Mouse (Mus musculus) liver, adult (tissue): ENCODE results near the gene Cox10.

Experiments used
- GATA4 ChIP-seq: IDR thresholded peaks from 2 replicates; pipeline ENCODE4 v1.6.1; 2014; ENCODE audit warnings: mild to moderate bottlenecking, low read length; ENCODE audit not compliant: insufficient replicate concordance

The Cox10 gene

DNA sequence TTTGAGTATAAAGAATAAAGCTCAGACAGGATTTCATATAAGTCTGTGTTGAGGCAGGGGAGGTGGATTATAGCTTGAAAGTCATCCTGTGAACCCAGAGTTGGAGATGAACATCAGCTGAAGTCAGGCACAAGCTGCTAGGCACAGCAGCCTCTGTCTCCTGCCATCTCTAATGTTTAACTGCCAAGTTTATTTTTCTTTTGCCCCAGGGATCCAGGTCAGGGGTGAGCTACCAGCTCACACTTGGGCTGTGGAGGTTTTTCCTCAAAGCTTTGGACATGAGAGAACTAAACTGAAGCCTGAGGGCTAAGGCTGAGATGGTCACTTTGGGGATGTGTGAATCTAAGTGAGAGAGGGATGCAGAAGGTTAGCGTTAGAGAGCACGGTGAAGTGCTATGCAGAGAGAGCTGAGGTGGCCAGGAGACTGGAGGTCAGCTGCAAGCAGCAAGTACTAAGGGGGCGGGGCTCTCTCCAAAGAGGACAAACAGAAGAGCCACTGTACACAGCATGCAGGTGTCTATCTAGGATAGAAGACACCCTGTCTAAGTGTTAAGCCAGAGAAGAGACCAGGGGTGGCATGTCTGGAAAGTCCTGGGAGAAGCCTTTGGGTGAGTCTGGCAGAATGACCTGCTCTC, 91.1 kb downstream of the Cox10 start:
- no peak for TF ChIP-seq GATA4

DNA sequence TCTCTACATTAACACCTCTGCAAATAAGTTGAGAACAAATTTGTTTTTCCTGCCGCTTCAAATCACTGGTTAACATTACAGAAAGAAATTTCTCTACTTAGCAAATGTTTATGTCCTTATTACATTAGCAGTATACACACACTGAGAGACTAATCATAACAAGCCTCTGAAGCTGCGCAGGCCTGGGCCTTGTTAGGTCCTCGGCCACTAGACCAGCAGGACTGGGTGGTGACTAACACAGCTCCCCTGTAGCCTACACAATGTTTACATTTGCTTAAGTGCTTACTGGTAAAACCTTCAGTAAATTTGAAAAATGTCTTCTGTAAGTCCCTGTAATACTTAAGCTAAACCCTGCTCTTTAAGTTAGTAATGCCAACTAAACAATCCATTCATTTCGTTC, 92.6 kb downstream of the Cox10 start:
- no peak for TF ChIP-seq GATA4

DNA sequence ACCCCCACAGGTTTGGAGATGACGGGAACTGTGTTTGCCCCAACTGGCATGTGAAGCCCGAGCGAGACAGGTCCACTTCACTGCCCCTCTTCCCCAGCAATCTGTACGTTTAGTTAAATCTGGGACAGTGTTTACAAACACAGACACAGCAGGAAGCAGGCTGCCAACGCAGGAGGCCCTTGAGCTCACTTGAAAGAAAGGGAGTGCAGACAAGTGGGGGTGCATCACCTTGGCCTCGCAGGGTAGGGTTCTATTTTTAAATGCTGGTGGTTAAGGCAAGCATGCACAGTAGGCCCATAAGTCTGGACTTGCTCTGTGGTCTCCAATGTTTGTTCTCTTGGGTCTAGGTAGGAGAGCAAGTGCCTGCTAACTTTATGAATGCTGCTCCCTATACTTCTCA, 93.8 kb downstream of the Cox10 start:
- TF ChIP-seq GATA4 = no peak

DNA sequence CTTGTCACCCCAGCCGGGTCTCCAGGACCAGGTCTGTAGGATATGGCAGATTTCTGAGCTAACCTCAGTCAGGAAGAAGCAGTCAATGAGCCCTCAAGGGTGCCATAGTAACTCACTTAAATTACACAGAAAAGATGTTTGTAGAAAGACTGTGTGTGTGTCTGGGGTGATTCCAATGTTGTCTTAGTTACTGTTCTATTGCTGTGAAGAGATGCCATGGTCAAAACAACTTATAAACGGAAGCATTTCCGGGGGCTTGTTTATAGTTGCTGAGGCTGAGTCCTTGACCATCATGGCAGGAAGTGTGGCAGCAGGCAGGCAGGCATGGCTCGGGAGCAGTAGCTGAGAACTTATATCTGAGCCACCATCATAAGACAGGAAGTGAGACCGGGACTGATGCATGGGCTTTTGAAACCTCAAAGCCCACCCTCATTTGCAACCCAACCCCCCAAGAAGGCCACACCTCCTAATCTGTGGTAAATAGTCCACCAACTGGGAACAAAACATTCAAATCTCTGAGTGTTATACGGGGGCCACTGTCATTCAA, 94.6 kb downstream of the Cox10 start:
- no peak for TF ChIP-seq GATA4

DNA sequence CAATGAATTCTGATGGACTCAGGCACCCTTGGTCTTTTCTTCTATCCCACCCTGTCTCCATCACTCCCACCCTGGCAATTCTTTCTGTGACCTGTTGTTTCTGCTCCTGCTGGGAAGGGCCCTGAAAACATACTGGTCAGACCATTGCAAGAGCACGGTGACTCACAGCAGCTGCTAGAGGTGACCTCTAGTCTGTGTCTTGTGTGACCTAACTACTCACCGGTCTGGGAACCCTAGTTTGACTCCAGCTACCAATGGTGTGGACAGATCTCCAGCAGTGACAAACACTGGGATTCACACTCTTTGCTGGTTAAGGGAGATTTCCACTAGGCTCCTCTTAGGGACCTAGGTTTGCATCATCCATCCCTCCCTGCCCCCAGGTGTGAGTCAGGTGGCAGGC, 101.5 kb downstream of the Cox10 start:
- no peak for TF ChIP-seq GATA4

DNA sequence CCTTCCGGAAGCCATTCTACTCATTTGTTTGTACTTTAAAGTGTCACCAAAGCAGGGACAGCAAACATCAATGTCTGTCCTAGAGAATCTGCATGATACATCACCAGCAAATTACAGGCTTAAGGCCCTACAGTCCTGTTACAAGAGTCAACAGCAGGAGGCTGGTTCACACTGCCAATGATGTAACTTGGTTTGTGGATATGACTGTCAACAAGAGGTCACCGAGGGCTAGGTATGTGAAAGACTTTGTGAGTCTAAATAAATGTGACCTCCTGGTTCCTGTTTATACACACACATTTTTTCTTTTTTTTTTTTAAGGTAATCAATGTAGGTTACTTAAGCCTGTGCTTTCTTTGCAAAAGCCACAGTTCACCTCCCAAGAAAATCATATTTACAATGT, 102.5 kb downstream of the Cox10 start:
- no peak for TF ChIP-seq GATA4

DNA sequence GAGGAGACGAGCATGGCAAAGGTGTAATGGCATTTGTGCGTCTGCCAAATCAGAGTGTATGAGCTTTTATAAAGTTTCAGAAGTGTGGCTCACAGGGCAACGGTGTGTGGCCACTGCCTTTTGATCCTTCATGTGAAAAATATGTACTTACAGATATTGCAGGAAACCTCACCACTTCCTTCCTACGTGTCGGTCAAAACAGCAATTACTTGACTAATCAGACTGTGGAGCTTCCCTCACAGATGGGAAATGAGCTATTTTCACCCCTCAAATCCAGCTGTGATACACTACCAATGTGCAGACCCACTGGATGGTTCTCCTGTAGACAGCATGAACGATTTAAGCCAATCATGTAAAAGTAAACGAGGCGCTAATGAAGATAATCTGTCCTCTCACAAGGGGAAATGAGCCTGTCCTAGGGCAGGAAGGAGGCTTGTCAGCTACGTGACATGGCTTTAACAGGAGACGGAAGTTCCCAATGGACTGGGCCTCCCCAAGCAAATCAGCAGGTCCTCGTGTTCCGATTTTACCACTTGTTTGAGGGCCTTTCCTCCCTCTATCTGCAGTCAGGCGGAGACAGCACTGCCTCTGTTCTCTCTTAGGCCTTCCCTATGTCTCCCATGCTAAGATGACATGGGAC, 103.9 kb downstream of the Cox10 start:
- peak; percentile 74; the same call in 1 of the 2 replicates for TF ChIP-seq GATA4

DNA sequence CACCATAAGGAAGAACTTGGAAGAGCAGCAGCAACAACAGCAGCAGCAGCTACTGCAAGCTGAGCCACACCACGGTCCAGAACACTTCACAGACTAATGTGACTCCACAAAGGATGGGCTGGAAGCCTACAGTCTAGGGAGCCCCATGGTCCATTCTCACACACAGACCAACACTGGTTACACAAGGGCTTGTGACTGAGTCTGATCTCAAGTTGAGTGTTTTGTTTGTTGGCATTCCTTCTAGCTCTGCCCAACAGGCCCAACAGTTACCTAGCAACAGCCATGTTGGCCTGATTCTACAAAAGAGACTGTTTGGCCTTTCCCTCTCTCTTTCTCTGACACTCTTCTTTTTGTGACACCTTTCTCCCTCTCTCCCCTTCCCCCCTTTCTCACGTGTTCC, 105.3 kb downstream of the Cox10 start:
- no peak for TF ChIP-seq GATA4

DNA sequence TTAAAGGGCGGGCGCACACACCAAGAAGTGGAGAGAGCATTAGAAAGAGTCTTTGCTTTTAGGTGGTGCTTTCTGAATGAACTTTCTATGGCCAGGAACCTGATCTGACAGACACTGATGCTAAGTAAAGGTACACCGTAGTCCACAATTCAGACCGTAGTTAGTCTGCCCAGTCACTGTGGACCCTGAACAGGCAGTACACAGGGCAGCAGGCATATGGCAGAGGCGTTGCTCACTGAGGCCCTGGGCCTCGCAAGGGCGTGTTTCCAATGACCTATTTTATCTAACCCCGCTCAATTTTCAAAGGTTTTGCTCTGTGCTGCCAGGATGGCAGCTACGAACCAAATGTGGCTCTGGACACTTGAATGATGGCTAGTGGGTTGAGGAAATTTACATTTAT, 107.8 kb downstream of the Cox10 start:
- no peak for TF ChIP-seq GATA4

DNA sequence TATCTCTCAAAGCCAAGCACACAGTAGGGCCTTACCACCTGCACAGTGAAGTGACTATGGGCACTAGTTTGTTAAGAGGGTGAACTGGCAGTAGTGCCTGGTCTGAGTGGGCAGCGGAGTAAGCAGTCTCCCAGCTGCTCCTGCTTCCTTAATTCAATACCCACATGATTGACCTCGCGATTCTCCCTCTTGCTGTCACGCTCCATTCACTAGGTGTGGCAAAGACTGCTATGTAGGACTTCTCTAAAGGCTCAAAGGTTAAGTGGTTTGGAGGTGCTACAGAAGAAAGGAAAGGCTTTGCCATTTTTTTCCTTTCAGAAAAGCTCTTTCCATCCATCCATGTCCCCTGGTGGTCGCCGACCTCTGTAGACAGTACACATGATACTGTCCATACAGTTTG, 108.5 kb downstream of the Cox10 start:
- TF ChIP-seq GATA4 = no peak

DNA sequence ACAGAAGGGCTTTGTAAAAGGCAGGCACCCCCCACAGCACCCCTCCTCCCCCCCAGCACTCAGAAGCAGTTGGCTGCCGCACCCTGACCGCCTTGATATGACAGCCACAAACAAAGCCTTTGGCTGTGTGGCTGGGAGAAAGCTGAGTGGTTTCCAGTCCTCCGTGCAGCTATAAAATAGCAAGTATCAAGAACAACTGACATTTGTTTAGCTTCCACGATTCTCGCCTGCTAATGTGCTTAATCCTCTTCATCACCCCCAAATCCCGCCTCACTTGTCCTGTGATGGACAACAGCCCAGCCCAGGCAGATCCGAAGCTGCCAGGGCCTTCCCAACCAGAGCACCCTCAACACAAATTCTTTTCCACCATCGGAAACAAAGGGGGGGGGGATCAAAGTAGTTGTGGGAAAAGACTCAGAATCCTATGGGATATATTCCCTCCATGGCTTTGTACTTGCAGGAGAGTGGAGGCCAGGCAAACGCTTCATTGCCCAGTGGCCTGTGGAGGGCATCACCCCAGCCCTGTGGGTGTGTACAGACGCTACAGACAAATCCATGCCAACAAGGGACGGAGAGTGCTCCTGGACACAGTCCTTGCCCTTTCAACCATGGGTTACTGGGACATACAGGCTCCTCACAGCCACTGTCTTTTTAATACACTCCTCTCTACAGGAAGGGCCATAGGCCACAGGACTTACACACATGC, 109.9 kb downstream of the Cox10 start:
- no peak for TF ChIP-seq GATA4

DNA sequence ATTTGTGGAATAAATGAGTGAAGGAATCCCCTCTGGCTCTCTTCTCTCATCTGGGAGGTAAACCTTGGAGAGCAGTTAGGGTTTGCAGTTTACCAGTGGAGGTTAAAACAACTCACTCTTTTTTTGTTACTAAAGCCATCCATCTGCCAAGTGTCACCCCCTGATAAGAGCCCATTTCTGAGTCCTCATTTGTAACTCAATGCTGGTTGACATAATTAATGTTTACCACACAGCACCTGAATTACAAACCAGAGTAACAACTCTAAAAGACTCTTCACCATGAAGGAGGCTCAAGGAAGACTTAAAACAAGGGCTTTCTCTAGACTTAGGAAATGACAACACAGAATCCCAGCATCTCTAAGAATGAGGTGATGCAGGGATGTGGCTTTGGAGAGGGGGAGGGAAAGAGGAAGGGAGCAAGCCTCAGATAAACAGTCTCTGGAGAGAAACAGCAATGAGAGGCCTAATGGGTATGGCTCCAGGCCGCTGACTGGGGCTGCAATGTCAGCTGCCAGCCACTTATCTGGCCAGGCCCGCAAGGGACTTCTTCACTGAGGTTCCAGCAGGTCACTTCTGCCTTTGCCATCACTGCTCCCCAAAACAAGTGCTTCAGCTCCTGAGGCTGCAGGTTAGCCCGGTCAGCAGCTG, 110.8 kb downstream of the Cox10 start:
- no peak for TF ChIP-seq GATA4

DNA sequence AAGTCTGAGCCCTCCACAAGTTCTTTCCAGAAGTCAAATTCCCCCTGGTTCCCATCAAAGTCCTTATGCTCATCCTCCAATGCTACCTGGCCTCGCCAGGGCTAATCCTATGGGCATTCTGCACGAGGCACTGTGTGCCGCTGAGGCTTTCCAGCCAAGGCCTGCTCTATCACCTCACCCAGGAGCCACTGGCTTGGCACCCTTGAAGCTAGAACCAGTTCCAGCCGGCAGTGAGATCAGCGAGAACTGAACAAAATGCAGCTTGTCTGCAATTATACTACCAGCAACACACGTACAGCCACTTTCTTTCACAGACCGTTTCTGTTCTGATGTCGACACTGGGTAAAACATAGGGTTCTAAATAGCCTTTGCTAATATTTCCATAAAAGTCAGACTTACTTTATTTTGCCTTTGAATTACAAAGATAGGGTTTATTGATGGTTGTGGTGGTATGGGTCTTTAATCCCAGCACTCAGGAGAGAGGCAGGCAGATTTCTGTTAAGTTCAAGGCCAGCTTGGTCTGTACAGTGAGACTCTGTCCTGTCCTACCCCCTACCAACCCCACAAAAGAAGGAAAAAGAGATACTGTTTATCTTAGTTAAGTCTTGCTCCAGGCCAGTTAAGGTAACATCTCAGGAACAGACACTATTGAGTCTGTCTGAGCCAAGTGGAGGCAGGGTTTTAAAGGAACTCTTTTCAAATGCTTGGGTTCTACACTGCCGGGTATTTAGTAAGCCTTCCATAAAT, 111.5 kb downstream of the Cox10 start:
- TF ChIP-seq GATA4 = no peak

DNA sequence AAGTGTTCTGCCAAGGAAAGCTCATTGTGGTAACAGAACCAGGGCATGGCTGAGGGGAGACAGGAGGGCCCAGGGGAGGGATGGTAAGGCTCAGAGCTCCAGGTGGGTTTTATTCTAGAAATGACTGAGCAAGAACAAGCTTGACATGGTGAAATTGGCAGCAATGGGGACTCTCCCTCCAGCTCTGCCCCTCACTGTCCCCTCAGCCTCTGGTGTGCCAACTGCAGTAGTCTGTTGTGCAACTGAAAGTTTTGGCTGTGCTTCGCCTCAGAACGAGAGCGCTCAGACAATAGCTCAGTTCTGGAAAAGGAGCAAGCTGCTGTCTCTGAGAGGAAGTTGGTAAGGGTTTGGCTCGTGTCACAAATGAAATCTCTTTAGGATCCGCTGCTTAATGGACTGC, 113.8 kb downstream of the Cox10 start:
- no peak for TF ChIP-seq GATA4

DNA sequence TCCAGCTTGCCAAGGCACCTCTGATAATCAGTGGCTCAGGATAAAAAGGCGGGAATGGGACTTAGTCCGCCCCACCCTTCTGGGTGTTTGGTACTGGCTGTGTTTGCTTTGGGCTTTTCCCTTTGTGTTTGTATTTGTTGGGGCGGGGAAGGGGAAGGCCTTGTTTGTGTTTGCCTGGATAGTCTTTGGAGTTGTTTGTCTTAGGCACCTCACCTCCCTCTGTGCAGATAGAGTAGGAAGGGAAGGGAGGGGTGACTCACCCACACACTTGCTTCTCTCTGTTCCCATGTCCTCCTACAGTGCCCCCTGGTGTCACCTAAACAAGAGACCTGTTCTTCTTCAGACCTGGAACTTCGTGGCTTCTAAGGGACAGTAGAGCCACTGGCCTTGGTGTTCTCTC, 122.1 kb downstream of the Cox10 start:
- TF ChIP-seq GATA4 = no peak
